7 mouse cellular contexts compared by ENCODE assay signal in genomic region chr10:16637006-16637405, GRCm38 (mm10).
DNase-seq lines count a peak whose midpoint lies in the region.

No protein-coding gene starts in this region.

- DNase-seq in layer of hippocampus, adult 9-11 months, result peak; percentile 27
- no peak for DNase-seq in layer of hippocampus, adult 9-10 months (ENCODE audit: low spot score)
- DNase-seq in Muller cell, postnatal 12 days (ENCODE audit: inconsistent ontology term), result peak; percentile 61
- peak; percentile 47 for DNase-seq in brain, adult 2 months (ENCODE audit: low read depth, low spot score)
- peak; percentile 7 to 29 for DNase-seq in kidney, postnatal 25 days
- DNase-seq in retina, adult 2 months (ENCODE audit: low read depth, low spot score), result peak; percentile 9
- no peak for DNase-seq in left cerebral cortex, adult 8-10 months (ENCODE audit: low spot score in 2 of 2)

Comparison
In these comparisons a context has a peak if more than half of its experiments do, and no peak if none do; other contexts are left out.
1. DNase-seq: peak in layer of hippocampus, adult 9-11 months (single experiment), Muller cell, postnatal 12 days (single experiment), brain, adult 2 months (single experiment), kidney, postnatal 25 days (2 of 2) and retina, adult 2 months (single experiment); none in layer of hippocampus, adult 9-10 months (single experiment) and left cerebral cortex, adult 8-10 months (0 of 2).